Mouse (Mus musculus): ENCODE data around the gene Cxcl14.

The Cxcl14 gene

DNA sequence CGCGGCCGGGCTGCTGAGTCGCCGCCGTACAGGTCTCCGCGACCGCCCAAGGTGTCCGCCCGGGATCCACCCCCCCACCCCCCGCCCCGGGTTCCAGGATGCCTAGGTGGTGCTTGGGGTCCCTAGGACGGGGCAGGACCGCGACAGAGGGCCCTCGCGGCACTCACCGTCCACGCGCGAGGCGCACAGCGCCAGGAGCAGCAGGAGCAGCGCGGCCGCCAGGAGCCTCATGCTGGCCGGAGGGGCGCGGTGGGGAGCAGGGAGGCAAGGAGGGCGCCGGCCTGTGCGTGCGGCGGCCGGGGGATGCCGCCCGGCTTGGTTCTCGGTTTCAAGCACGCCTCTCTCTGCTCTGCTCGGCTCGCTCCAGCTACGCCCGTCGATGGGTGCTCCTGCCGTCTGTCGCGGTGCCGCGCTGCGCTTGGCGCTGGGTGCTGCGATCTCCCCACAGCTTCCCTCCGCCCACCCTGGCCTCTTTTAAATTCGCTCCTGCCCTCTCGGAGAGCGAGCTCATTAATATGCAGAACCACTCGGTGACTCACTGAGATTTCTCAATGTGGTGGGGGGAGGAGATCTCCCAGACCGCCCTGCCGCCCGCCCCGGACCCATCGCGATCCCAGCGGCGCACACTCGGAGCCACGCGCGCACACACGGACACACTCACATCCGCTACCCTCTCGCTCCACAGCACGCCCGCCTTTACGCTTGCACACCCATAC lies at the start of gene Cxcl14:
Gene Cxcl14 (minus strand): TSS at position 609 of the 716 bp plus-strand sequence.
- peak; percentile 50 to 63 for DNase-seq (ENCODE audit: low spot score in 2 of 2)

DNA sequence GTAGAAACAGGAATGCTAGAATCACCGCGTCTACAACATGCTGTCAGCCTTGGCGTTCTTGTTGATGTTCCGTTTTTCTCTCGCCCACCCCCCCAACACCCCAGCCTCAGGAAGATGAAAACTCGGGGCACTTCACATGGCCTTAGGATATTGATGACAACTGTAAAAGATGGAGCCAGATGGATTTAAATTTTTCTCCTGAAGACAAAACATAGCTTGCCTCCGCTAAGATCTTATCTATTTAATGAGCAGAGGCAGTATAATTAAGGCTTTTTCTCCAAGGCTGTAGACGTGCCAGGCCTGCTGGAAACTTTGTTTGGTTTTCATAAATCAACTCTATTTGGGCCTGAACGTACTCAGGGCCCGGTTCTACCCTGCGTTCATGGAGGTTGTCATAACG lies 48.0 kb upstream of the Cxcl14 start:
- DNase-seq (ENCODE audit: low spot score in 2 of 2) = no peak

DNA sequence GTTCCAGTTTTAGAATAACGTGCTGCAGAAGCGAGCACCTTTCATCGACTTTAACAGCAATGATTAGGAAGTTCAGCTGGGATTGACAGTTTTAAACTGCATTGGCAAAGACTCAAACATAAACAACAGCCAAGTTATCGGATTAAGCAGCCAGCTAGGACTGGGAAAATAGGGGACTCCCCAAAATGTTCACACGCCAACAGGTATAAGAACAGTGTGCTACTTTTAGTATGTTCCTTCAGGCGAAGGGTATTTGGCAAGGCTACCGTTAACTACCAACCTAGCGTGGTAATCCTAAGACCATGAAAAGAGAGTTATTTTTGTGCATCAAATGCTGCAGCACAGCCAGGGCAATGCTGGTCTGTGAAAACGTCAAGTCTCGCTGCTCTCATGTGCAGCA lies 46.1 kb upstream of the Cxcl14 start:
- DNase-seq (ENCODE audit: low spot score in 2 of 2) = no peak

DNA sequence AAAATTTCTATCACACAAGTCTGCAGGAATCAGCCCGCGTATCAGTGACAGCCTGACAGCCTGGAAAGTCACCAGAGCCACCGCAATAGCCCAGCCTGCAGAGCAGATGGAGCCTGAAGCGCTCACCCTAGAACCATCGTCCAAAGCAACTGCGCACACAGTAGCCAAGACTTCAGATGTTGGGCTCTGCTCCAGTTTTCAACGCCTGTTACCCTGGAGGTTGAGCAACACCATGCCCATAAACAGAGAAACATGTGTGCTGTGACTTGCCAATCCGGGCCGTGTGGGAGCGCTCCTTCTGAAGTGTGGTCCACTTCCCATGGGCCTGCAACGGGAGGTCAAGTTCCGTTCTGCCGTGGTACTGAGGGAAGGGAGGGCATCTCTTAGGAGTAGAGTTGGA lies 44.2 kb upstream of the Cxcl14 start:
- no peak for DNase-seq (ENCODE audit: low spot score in 2 of 2)

DNA sequence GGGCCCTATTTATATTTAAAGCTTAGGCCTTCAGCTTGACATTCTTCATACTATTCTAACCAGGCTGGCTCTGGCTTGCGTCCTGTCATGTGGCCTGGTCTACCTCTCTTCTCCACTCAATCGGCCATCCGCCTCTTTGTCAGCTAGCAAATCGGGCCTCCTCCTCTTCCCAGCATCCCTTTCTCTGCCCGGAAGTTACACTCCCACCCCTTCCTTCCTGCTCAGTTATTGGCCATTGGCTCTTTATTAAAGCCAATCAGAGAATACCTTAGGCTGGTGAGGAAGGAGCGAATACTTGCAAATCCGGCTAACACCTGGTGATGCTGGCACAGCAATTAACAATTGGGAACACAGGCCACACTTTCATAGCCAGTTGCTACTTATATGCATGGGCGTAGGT lies 43.5 kb upstream of the Cxcl14 start:
- no peak for DNase-seq (ENCODE audit: low spot score in 2 of 2)

DNA sequence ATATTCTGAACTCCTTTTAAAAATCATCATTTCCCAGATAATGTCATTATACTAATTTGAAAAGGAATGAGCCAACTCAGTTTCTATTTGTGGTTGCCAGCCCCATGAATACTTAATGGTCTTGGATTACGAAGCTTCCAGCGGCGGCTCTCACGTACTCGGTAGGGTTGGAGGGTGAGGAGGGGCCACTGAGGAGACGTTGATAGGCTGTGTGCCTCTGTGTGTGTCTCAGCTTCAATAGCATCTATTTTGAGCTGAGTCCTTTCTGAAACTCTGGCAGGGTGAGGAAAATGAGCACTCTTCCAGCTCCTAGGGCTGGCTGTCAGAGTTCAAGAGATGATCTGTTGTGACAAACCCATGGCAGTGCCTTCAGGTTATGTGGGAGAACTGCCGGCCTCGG lies 40.6 kb upstream of the Cxcl14 start:
- DNase-seq (ENCODE audit: low spot score in 2 of 2) = no peak

DNA sequence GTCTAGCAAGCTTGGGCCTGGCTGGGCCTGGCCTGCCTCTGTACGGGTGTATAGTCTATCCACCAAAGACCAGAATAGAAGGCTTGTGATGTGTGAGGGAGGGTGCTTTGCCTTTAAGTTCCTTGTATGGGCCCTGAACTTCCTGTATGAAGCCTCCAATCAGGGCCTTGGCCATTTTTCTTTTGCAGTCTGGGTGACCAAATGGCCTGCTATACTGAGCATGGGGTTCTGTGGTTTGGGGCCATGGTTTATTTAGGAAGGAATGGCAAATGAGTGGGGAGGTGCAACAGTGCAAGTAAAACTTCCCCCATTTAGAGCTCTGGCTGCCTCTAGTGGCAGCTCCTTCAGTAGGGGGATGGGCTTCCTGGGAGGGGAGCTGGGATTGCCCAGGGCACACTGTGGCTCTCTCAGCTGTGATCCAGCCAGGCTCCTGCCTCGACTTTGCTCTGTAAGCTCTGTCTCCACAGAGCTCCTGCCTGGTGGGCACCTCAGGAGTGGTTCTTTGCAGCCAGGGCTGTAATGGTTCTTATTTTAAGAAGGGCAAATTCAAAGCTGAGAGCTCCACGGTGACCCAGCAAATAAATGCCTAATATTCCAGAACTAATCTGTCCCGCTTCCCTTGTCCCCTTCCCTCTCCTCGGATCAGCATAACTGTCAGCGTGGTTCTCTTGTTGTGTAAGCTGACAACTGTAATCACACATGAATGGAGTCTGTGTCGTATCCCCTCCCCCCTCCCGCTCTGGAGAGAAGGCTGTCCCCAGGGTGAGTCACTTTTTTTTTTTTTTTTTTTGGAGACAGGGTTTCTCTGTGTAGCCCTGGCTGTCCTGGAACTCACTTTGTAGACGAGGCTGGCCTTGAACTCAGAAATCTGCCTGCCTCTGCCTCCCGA lies 38.7 kb upstream of the Cxcl14 start:
- DNase-seq (ENCODE audit: low spot score in 2 of 2) = no peak

DNA sequence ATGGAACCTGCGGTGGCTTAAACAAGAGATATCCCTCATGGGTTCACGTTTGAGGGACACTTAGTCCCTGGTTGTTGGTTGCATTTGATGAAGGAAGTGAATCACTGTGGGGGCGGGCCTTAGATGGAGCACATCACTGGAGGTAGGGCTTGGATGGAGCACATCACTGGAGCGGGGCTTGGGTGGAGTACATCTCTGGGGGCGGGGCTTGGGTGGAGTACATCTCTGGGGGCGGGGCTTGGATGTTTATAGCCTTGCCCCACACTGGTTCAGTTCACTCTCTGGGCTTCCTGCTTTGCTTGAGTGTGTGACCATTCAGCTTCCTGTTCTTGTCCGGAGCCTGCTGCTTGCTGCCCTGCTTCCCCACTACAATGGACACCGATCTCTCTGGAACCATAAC lies 37.9 kb upstream of the Cxcl14 start:
- no peak for DNase-seq (ENCODE audit: low spot score in 2 of 2)

DNA sequence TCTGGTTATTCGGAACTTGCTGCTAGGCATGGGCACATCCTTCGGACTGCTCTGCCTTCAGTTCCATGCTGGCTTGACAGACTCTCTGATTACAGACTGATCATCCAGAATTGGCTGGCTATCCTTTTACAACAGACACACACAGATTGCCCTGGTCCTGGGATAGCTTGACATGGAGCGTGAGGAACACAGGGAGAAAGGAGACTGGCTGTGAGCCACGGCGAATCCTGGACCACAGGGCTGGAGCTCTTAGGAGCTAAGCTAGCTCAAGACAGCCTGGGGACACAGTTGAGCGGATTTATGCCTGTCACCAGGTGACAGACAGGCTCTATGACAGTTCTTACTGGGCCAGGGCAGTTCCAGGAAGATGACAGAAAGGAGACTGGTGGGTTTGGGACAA lies 36.0 kb upstream of the Cxcl14 start:
- DNase-seq (ENCODE audit: low spot score in 2 of 2) = no peak

DNA sequence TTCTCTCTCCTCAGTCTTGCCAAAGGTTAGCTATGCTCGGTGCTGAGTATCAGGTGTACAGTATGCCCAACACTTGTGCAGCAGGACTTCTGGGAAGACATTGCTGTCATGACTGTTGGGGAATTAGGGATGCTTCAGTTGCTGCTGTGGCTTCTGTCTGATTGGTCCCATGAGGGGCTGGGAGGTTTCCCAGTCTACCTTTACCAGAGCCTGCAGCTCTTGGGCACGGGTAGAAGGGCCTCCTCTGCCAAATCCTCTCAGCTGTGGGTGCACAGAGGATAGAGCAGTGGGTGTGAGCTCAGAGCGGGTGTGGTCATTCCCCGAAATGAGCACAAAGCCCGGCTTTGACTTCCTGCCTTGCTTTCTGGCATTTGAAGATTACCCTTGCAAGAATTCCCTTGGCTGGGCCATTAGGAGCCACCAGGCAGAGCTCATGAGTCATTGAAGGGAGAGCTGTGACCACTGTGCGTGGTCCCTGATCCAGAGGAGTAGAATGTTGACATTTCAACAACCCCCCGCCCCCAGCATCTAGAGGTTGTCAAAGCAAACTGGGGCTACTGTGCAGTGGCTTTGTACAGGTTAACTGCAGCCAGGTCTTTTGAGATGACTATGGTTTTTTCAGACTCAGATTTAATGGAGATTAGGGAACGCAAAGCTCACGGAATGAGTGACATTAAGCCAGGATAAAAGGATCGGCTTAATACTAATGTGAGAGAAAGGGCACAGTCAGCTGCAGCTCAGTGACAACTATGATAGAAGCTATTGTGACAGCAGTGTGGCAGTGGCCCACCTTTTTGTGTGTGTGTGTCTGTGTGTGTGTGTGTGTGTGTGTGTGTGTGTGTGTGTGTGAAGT lies 34.5 kb upstream of the Cxcl14 start:
- DNase-seq (ENCODE audit: low spot score in 2 of 2) = no peak

DNA sequence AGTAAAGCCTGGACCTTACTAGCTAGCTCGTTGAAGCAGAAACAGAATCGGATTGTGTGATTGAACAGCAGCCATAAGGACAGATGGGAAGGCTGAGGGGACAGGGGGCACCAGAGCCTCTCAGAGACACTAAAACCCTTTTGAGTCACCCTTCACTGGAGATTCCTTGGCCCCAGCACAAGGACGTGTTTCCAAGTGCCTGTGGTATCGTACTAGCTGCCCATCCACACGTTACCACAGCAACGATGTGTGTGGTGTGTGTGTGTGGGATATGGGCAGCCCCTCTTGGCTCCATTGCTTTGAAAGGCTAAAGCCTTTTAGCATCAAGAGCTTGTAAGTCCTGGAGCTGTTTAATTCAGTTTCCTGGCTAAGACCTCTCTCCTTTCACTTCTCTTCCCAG lies 33.4 kb upstream of the Cxcl14 start:
- no peak for DNase-seq (ENCODE audit: low spot score in 2 of 2)

DNA sequence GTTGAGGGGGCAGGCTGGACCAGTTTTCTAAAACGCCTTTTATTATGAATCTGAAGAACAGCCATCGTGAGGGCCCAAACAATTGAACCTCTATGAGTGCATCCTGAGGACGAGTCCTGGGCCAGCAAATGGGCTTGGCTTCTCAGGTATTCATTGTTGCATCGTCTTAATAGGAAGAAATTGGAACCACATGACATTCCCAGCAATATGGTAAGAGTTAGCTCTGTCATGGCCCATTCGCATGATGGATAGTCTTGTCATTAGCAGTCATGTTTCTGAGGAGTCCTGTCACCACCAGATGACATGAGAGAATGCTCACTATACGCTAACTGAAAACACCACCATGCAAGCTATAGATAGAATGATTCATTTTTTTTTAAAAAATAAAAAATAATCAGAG lies 32.8 kb upstream of the Cxcl14 start:
- DNase-seq (ENCODE audit: low spot score in 2 of 2) = no peak

DNA sequence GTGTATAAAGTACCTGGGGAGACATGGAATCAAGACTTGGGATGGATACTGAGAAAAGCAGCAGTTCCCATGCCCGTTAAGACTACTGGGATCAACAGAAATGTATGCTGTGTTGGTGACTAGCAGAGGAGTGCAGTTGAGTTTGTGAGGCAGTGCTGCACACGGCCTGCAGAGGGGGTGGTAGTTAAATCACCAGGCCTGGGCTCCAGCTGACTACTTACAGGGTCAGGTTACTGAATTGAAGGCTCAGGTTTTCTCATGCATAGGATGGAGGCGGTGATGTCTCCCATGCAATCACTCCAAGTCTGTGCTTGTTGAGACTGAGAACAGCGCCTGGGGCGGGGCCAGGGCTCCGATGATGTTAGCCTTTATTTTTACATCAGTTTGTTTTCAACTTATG lies 31.4 kb upstream of the Cxcl14 start:
- DNase-seq (ENCODE audit: low spot score in 2 of 2) = no peak

DNA sequence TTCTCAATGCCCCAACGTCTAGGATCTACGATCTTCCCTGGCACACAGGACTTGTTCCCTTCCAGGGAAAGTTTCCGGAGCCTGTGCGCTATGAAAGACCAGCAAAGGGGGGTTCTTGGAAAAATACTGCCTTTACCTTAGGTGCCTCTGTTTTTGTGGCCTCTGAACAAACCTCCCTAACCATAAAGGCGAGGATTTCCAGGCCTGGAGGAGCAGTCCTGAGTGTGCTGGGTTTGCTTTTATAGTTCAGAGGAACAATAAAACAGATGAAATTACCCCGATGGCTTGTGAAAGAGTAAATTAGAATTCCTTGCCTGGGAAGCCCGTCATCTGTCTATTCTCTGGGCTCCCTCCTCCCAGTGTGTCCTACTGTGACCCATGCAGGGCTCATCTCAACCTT lies 25.3 kb upstream of the Cxcl14 start:
- DNase-seq (ENCODE audit: low spot score in 2 of 2) = no peak

DNA sequence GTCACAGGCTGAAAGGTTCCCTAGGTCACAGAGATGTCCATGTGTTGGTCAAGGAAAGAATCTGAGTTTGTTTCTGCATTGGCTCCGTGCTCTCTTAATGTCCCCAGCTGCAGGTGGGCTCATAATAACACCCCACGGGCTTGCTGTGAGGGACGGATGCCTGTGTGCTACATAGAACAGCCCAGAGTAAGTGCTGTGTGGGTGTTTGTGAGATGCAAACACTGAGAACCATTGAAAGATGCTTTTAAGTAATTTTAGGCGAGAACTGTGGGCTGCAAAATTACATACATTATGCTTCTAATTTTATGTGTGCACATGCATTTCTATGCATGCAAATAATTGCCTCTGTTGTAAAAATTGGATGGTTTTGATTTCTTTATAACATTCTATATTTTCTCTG lies 20.6 kb upstream of the Cxcl14 start:
- DNase-seq (ENCODE audit: low spot score in 2 of 2) = no peak

DNA sequence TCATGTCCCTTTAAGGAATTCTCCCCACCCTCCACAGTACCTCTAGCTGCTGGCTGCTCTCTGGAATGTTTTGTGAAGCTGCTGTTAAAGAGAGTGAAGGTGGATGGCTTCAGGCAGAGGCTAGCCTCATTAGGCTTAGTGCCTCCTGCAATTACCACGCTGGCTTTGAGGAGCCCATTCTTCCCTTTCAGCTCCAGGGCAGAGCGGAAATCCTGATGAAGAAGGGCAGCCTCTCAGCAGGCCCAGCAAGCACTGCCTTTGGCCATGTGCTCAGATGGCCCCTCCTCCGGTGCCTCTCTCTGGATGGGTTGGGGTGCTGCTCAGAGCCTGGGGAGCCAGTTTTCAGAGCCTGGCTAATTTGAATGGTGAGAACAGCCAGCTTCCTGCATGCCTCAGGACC lies 18.9 kb upstream of the Cxcl14 start:
- DNase-seq (ENCODE audit: low spot score in 2 of 2) = no peak

DNA sequence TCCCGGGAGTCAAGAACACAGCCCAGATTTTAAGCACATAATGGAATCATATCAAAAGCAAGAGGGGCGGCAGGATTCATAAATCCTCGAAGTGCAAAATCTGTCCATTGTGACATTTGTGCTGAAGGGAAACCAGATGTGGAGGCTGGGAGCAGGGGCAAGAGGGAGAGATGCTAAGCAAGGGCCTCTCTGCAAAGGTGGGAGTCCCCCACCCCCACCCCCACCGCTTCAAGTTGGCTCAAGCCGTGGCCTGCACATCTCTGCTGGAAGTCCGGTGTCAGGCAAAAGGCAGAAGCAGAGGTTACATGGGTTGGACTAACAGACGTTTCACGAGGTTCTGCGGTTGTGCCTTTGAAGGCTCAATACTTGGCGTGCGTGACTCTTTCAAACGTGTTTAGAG lies 8.7 kb upstream of the Cxcl14 start:
- no peak for DNase-seq (ENCODE audit: low spot score in 2 of 2)

DNA sequence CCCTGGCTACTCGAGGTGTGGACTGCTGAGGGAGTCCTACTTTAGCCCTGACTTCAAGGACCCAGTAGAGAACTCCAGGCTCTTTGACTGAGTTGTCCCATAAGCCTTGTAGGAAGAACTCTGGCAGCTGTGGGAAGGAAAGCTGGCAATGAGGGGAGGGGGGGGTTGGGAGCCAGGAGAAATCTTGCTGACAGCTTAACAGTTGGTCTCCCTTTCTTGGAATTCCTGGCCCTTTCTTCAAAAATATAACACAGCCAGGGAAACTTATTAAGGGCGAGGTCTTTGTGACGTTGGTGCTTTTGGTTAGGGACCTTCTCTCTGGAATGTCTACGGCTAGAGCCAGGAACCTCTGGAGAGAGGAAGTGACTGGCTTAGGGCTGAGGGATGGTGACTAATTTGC lies 8.1 kb upstream of the Cxcl14 start:
- DNase-seq (ENCODE audit: low spot score in 2 of 2) = no peak

DNA sequence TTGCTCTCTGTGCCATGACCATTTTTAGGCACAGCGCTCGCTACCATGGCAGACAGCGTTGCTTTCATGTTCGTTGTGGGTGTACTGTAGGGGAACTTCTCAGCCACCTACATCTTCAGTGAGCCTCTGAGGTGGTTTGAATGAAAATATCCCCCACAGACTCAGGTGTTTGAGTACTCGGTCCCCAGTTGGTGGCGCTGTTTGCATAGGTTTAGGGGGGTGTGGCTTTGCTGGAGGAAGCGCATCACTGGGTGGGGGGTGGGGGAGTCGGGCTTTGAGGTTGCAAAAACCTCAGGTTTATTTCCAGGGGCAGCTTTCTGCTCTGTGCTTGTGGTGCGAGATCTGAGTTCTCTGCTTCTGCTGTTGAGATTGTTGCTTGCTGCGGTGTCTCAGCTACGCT lies 3.0 kb upstream of the Cxcl14 start:
- DNase-seq (ENCODE audit: low spot score in 2 of 2) = no peak

DNA sequence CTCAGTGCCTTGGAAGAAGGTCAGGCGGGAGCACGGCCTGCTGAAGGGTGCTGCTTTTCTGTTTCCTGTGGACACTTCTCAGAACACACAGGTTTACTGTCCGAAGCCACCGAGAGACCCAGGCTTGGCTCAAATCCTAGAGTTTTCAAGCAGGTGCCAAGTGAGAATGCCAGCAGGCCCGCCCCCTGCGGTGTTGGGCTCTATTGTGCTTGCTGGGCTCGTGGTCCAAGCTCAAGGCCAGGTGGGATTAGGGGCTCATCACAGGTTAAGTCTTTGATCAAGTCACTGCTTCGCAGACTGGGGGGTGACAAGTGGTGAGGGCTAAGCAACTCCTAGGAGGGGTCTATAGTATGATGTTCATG lies 289 bp upstream of the Cxcl14 start:
- DNase-seq (ENCODE audit: low spot score in 2 of 2) = no peak

DNA sequence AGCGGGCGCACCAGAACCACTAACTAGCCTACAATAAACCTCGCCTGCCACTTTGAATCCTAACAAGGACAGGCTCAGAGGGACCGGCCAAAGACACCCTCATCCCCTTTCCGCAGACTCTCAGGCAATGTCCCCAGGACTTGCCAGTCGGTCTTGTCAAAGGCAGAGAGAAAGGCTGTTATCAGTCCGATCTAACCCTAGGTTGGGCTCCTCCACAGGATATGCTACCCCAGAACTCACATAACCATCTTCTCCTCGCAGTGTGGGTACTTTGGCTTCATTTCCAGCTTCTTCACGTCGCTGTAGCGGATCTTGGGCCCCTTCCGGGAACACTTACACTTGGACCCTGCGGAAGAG lies 787 bp downstream of the Cxcl14 start:
- DNase-seq (ENCODE audit: low spot score in 2 of 2) = no peak

DNA sequence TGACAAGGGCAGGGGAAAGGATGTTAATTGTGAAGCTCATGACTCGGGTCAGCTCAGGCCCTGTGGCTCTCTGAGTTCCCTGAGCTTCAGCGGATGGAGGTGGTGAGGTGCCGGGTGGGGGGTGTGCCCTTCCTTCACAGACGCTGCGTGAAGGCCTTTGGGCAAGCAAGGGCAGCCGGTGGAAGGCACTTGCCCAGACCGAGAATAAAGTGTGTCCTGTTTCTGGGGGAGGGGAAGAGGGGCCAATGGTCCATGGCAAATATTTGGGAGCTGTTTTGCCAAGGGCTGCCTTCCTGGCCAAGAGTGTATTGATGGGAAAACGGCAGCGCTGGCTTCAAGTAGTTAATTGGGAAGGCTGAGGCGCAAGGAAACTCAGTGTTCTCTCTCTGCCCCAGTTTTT lies 1.4 kb downstream of the Cxcl14 start:
- no peak for DNase-seq (ENCODE audit: low spot score in 2 of 2)

DNA sequence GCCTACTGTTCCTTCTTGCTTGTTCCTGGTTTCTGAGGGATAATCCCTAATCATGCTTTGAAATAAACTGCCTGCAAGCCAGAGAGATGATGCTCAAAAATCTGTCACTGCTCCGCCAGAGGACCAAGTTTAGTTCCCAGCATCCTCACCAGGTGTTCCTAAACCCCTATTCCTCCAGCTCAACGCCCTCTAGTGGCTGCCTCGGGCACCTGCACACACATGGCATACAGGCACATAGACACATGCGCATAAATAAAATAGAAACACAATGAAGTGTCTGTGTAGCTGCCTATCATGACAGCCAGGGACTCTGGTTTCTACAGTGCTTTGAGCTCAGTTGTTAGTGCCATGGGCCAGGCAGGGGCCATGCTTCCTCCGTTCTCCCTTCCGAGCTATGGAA lies 6.4 kb downstream of the Cxcl14 start:
- DNase-seq (ENCODE audit: low spot score in 2 of 2) = no peak

Data from urinary bladder, postnatal 4 days (tissue).